Mouse (Mus musculus) hematopoietic stem cell, adult 5-6 weeks (primary cell): ENCODE measurements at regions not wholly inside any gene's neighbourhood (a gene's known extent, or its start where the extent isn't known, plus 50 kb on each side); places are given as distances from the start of the nearest gene placed in this dataset.

ENCODE experiments used
- ATAC-seq, 2 experiments: fragments of 125-278 bp in 1 of 2; replicated peaks in 1 of 2; 2 replicates each; pipeline ENCODE4 v1.8.0; 2016 to 2017; ENCODE audit warnings: inconsistent platforms in 2 of 2, mild to moderate bottlenecking in 2 of 2, moderate number of reproducible peaks in 2 of 2, low read depth in 1 of 2, moderate TSS enrichment in 1 of 2; ENCODE audit not compliant: low FRiP score in 2 of 2, poor library complexity in 2 of 2, severe bottlenecking in 2 of 2, insufficient read depth in 1 of 2, low TSS enrichment in 1 of 2

GRCm38 (mm10) chr11:56827499-56827898, 183.7 kb upstream of the Gria1 start:
- no peak for ATAC-seq

GRCm38 (mm10) chr11:56862649-56863048, 148.5 kb upstream of the Gria1 start:
- ATAC-seq = no peak

- ATAC-seq = peak; percentile 69 to 76; a peak in 3 of 4 replicates
These were observed 139.5 kb upstream of the Gria1 start for GRCm38 (mm10) chr11:56871640-56872039.

GRCm38 (mm10) chr11:56898548-56898951, 112.6 kb upstream of the Gria1 start:
- no peak for ATAC-seq

GRCm38 (mm10) chr11:56901201-56901600, 110.0 kb upstream of the Gria1 start:
- ATAC-seq = no peak

- ATAC-seq = no peak
These were observed 85.8 kb upstream of the Gria1 start for GRCm38 (mm10) chr11:56925368-56925896.

GRCm38 (mm10) chr11:56932766-56933165, 78.4 kb upstream of the Gria1 start:
- ATAC-seq = no peak

- ATAC-seq = no peak
These were observed 58.8 kb upstream of the Gria1 start for GRCm38 (mm10) chr11:56952357-56952756.

- ATAC-seq = no peak
These were observed 53.4 kb upstream of the Gria1 start for GRCm38 (mm10) chr11:56957824-56958223.
